Mouse (Mus musculus): ENCODE results near the gene Pibf1.

The Pibf1 gene

DNA sequence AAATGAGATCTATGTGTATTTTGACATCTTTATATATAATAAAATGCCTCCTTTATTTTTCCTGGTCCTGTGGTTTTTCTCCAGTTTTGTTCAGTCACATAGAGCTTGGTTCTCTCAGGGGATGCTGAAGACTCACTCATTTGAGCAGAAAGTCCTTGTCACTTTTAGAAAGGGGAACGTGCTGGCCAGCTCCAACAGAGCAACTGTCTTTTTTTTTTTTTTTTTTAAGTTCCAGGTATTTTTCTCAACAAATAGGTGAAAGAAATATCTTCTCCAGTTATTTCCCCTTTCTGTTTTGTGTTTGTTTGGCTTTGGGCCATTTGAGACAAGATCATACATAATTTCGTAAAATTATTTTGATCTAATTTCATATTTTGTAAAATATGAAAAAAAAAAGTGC lies 174.8 kb downstream of the Pibf1 start:
- no peak for DNase-seq

DNA sequence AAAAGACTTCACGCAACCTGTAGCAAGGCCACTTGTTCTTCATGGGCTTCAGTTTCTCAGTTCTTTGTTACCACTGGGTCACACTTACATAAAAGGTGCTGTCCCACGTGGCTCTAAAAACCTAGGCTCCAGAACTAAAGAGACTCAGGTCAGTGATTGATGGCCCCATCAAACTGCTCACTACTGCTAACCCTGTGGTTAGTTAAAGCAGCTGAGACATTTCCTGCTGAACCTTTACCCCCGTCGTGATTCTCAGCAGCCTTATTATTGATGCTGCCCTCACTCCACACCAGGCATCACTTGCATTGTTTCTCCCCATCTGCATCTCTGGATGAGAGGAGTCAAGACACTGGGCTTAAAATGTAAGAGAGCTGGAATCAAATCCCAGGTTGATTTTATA lies 176.6 kb downstream of the Pibf1 start:
- DNase-seq, result no peak

DNA sequence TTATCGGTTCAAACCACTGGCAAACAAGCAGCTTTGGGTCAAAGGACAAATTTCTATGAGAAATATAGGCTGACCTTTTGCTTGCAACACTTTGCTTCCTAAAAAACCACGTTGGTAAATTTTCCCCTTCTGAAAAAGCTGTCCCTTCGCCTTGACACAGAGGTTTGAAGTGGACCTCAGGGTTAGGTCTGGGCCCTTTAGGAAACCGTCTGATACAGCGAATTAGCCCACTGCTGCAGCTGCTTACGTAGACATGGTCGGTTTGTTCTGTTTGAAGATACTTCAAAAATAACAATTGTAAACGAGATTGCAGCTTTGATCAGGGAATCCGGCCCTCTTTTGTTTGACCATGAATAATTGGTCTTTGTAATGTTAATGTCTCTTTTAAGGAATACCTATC lies 179.1 kb downstream of the Pibf1 start:
- DNase-seq, result no peak

DNA sequence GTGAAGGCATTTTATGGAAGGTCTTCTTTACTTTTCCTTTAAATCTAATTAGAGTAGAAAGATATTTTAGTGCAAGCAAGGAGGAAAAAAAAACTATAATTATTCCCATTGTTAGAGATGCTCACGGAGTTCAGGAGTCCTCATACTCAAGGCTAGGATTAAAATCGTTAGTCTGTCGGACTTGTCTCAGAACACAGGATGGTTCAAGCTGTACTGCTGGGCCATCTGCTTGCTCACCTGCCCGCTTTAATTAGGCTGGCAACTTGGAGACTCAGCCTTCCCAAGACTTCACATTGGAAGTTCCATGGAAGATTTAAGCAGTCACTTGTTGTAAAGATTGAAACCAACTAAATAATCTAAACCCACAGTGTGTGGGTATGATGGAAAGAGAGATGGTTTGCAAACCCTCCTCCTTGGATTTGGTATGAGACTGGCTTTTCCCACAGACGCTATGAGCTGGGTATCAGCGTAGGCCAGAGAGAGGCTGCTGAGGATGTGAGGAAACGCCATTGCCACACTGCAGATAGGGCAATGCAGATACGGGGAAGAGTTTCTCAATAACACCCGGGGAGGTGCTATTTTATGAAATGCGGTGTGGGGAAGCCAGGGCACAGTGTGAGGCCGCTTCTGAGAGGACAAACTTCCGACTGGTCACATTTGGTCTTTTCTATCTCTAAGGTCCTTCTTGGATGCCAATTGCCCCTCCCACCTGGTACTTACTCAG lies 179.7 kb downstream of the Pibf1 start:
- no peak for DNase-seq

DNA sequence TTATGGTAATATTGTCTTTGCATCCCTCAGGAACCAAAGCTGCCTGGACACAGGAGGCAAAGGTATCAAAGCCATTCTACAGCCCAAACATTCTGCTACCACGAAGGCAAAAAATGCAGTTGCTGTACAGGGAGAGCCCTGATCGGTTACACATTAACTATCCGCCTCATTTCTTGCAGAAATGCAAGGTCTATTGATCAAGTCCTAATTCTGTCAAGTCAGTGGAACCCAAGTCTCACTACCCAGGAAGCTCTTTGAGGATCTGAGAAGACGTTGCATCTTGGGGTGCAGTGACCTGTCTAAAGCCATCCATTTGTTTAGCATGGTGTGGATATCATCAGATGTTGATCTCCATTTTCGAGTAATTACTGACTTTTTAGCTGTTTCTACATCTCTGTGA lies 181.2 kb downstream of the Pibf1 start:
- no peak for DNase-seq

DNA sequence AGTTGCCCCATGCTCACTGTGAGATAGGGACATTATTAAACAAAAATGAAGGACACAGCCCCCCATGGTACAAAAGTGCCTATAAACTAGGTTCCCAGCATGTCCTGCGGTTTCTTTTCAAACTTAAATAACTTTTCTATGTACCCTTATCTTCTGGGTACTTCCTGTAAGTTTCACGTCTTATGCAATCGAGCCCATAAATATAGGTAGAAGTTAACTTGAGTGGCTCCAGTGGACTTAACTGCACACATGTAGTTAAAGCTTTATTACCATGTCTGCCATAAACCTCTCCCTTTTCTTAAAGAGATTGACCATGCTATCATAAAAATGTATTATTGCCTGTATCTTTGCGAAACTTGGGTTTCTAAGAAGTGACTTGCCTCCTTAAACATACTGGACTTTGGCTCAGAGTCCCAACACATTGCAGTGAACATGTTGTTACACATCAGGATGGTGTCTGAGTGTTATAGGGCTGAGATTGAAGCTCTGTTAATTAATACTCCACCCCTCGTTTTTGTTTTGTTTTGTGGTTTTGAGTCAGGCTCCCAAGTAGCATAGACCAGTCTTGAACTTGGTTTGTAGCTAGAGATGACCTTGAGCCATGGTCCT lies 181.7 kb downstream of the Pibf1 start:
- no peak for DNase-seq

DNA sequence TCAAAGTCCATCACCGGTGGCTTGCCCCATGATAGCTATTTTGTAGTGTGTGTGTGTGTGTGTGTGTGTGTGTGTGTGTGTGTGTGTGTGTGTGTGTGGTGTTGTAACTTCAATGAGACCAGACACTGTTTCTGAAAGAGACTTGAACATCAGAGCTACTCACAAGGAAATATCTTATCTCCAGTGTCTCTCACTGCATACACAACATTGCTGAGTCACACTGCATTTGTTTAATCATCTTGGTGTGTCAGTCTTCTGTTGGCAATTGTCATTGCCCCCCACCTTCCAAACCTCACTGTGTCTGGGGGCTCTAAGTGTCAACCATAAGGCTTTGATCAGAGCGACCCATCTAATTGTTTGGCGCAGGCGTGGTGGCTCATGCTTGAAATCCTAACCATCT lies 186.3 kb downstream of the Pibf1 start:
- no peak for DNase-seq

DNA sequence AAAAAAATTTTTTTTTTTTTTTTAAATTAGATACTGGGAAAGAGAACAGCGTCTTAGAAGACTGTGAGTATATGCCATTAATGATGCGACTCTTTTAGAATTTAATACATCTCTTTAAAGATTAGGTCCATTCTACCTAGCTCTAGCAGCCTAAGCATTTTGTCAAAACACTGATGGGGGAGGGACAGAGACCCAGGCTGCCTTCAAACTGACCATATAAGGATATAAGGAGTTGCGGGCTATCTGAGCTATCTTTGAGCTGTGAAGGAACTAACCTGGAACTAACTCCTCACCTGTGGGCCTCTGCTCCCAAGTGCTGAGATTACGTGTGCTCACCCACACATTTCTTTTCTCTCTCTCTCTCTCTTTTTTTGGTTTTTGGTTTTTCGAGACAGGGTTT lies 193.0 kb downstream of the Pibf1 start:
- no peak for DNase-seq

DNA sequence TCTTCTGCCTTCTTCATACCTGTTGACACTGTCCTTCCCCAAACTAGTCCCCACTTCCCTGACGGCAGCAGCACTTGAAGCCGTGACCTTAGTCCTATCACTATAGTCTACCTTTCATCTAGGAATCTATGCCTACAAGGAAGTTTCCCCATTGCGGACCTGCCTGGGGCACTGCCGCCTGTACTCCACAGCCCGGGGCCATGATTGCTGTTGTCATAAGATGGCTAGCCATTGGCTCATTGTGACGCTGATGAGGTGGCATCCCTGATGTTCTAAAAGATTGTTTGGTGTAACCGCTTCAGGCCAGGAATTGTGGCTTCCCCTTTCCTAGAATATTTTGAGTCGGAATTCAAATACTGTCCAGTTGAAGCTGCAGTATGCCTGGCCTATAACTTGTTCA lies 195.2 kb downstream of the Pibf1 start:
- no peak for DNase-seq

DNA sequence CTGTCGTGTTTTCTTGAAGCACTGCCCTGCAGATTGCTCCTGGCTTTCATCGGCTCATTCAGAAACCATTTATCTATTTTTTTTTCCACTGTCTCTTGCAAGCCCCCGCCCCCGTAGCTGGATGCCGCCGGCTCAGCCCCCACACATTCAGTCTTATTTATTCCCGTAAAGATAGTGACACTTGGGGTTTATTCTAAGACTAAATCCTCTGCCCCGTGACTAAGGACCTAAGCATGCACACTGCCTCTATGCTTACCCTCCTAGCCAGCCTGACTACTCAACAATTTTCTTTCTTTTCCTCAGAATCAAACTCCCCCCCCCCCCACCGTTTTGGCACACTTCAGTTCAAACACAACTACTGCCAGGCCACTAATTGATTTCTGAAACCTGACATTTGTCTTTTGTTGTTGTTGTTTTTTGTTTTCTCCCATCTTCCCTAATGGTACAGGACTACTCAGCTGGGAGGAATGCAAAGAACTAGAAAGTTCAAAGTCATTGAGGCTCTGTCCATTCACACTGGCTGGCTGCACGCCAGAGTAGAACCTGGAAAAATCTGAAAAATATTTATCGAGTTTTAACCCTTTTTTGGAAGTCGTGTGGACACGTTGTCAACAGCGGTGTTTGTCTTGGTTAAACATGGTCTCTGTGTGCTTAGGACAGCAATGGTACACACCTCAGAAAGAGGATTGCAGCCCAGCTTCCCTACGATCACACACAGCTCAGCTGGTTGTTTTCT lies 196.6 kb downstream of the Pibf1 start:
- no peak for DNase-seq

DNA sequence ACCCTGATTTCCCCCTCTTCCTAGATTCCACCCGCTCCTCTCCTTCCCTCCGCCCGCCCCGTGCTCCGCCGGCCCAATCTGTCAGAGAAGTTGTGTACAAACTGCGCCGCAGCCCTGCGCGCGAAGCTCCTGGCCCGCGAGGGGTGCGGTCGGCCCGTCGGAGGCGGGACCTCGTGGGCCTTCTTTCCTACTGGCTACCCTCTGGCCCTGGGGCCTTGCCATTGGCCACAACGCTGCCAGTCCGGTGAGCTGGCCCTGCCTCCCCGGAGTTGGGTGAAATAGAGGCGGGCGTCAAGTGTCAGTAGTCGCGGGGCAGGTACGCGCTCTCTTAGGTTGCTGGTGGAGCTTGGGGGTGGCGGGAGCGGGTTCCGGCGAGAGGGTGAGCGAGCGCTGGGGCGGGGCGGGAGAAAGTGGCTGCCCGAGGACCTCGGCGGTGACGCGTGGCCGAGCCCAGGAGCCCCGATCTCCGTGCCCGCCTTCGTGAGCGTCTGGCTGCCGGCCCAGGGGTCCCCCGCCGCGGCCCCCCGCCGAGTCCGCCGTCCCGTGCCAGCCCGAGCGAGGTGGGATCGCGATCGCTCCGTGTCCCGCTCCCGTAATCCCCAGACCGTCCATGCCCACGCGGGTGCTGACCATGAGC lies 199.3 kb downstream of the Pibf1 start, which contains the start of gene Klf5:
TSS of gene Klf5 (plus strand) at position 307 of the 637 bp plus-strand sequence.
- peak; percentile 93 for DNase-seq

DNA sequence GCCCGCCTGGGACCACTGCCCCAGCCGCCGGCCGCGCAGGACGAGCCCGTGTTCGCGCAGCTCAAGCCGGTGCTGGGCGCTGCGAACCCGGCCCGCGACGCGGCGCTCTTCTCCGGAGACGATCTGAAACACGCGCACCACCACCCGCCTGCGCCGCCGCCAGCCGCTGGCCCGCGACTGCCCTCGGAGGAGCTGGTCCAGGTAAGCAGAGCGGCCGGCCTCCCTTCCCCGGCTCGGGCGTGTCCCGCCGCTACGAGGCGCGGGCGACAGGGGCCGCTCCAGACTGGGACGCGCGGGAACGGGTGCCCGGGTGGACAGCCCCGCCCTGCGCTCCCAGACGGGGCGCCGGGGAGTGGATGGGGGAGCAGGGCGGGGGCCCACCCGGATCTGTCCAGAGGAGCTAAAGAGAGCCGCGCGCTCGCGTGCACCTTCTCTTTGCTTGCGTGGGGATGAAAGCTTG lies 199.8 kb downstream of the Pibf1 start:
- DNase-seq, result peak; percentile 50

DNA sequence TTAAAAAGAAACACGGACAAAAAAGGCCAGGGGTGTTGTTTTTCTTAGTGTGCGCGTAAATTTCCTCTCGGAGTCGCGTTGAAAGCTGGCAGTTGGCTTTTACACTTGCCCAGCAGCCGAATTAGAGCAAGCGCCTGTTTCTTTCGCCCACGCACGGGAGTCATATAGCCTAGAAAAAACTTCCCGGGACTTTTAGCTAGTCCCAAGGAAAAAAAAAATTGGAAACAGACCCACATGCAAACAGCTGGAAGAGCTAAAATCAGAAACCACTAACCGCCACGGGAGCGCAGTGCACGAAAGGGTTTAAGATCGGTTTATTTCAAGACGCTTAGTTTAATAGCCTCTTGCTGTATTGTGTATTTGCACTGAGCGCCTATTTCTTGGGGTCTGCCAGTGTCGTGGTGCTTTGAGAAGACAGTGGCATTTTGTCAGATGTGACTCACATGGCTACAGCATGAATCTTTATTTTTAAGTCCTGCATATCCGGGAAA lies 200.5 kb downstream of the Pibf1 start:
- no peak for DNase-seq

DNA sequence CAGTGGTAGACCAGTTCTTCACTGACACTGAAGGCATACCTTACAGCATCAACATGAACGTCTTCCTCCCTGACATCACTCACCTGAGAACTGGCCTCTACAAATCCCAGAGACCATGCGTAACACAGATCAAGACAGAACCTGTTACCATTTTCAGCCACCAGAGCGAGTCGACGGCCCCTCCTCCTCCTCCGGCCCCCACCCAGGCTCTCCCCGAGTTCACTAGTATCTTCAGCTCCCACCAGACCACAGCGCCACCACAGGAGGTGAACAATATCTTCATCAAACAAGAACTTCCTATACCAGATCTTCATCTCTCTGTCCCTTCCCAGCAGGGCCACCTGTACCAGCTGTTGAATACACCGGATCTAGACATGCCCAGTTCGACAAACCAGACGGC lies 202.2 kb downstream of the Pibf1 start:
- no peak for DNase-seq
